Mouse (Mus musculus): Measurements from ENCODE around the gene Perm1. TPM values are rescaled to one million over a fixed set of nuclear protein-coding genes. Genes with fewer than 3 reads are reported as not detected.

Gene Perm1
- under 1 TPM; 0.32 to 0.39 TPM for total RNA-seq (2023)

DNA sequence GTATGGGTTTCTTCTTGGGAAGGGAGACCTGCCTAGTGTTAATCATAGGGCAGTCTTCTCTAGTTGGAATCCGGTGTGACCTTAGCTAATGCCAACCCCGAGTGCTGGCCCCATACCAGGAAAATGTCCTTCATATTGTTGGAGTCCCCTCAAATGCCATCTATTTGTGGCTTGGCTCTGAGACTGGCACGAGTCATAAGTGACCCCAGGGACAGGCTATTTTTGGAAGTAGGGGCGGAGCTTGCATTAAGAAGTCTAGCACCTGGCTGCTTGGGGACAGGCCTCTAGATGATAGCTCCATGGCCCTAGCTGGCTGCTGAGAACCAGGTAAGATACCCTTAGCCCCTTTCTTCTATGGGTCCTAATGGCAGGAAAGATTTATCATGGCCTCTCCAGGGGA lies at the start of gene Perm1:
Gene Perm1, plus strand, starts transcription at position 220 of the 400 bp plus-strand sequence.

DNA sequence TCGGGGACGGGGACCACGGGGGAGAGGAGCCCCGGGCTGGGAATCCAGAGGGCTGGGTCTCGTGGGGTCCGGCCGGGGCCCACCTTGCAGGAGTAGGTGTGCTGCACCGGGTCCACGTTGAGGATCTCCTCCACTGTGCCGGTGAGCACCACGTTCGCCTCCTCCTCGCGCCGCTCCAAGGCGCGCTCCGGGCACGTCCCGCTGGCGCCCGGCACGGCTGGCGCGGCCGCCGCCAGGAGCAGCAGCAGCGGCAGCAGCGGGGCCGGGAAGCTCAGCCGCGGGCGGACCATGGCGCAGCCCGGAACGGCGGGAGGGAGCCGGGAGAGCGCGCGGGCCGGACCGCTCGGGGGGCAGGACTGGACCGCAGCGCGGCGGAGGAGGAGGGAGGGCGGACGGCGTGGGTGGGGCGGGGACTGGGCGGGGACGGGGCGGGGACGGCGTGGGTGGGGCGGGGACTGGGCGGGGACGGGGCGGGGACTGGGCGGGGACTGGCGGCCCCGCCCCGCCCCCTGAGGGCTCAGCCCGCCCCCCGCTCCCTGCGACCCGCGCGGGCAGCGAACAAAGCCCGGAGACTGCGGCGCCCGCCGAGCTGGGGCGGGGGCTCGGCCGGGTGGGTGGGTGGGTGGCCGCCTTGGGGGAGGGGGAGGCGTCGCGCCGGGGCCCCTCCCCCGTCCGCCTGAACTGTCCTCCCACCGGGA lies 18.4 kb upstream of the Perm1 start, which contains the start of gene Agrn:
Gene Agrn, minus strand, starts transcription at position 358 of the 698 bp plus-strand sequence.

DNA sequence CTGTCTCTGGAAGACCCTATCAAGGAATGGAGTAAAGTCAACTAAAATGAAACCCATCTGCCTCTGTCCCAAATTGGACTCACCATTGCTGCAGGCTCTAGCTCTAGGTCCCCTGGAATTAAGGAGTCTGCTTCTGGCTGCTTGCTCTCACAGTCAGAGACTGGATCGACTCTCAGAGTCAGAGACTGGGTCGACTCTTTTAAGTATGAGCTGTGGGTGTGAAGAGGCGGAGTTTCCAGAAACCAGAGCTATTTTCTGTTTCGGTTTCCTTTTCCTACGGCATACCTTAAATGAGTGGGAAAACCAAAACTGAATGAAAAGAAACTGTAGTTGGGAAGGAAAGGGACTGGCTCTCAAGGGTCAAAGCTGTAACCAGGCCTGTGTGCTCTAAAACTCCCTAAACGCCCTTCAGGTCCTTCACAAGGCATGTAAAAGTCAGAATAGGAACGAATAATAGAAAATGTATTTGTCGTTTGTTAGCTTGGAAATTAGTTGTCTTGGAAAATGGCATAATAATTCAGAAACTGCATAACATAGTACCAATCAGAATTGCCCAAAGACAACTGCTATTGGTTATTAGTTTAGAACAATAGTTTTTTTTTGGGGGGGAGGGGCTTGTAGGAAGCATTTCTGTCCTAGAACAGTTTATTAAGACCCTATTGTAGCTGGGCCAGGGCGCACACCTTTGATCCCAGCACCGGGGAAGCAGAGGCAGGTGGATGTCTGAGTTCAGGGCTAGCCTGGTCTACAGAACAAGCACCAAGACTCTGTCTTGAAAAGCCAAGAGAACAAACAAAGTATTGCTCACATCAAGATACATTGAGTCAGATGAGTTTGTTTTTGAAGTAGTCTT lies 14.8 kb upstream of the Perm1 start, which contains the start of gene Isg15:
Gene Isg15, minus strand, starts transcription at position 196 of the 853 bp plus-strand sequence.

DNA sequence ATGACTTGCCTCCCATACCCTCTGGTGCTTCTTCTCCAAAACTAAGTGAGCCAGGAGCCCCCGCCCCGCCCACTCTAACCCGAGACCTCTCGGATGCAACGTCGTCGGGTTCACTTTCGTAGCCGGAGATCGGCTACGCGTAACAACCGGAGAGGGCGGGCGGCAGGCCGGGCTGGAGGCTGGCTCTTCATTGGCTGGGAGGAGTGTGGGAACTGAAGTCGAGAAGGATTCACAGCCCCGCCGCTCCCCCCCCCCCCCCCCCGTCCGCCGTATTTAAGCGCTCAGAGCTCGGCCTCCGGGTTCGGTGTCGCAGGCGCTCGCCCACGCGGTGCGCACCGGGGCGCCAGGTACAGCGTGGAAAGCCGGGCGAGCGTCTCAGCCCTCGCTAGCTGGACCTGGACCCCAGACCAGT lies 12.7 kb upstream of the Perm1 start, which contains the start of gene AW011738:
Gene AW011738, plus strand, starts transcription at position 304 of the 412 bp plus-strand sequence.

DNA sequence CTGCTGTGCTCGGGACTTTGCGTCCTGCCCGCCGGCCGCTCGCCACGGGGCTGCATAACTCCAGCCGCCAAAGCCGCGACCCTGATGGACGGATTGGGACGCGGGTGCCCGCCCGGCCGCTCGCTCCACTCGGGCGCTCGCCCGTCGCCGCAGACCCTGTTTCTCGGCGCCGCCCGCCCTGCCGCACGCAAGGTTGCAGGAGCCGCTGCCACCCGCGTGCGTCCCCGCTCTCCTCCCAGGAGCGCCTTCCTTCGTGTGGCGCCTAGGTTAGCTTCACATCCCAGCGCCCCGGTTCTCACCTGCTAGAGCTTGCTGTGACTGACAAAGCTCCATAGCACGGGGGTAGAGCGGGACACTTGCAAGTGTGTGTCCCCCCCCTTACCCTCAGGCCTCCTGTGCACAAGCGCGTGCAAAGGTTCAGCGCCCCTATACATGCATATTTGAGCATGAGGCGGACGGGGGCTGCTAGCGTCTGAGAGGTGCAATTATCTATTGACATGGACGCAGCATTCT lies 19.1 kb downstream of the Perm1 start, which contains the start of gene Plekhn1:
Gene Plekhn1, minus strand, starts transcription at position 157 of the 513 bp plus-strand sequence.

DNA sequence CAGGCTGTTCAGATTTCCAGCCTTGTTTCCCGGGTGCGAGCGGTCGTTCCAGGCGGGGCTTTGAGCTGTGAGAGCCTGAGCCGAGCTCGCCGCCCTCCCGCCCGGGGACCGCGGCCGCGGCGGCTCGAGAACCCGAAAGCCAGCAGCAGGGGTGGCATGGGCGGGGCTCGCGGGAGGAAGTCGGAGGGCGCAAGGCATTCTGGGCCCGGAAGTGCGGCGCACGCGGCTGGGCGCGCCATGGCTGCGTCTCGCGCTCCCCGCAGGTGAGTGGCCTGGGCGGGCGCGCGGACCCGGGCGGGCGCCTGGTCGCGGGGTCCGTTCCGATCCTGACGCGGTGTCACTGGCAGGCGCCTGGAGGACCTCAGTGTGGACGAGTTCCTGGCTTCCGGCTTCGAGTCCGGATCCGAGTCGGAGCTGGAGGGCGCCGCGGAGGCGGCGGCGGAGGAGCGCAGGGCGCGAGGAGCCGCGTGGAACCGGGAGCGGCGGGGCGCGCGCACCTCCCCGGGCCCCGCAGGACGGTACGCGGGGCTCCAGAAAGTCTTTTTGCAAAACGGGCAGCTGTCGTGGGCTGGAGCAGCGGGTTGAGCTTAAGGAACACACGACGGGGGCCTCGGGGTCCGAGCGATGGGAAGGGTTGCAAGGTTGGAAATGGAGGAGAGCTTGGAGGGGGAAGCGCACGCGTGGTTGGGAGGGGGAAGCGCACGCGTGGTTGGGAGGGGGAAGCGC lies 20.3 kb downstream of the Perm1 start, which contains the start of gene Noc2l:
Gene Noc2l, plus strand, starts transcription at position 203 of the 726 bp plus-strand sequence.

DNA sequence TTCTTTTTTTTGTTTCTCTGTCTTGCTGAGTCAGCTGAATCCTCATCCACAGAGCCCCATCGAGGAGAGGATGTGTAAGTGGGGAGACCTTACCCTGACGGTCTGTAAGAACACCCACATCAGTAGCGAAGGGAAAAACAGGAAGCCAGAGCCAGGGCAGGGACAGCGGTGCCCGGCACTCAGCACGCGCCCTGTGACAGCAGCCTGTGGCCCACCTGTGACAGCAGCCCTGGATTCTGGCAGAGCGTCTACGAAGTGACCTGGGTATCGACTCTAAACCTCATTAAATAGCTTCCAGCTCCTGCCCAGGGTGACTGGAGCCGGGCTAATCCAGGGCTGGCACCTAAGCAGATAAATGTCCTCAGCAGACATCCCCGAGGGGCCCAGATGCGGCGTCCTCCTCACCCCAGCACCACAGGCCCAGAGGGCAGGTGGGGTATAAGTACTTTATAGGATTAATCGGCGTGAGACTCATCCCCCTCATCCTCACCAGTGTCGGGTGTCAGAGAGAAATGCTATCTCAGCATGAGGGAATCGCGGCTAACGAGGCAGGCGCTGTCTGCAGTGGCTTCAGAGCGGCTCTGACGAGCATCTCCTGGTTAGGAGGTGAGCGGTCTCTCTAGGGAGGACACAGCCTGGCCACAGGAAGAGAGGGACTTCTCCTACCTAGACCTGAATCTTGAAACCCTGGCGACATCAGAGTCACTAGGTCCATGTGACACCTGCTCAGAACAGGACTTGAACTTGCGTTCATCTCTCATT lies 39.6 kb downstream of the Perm1 start, which contains the start of gene Samd11:
Gene Samd11, minus strand, starts transcription at position 580 of the 762 bp plus-strand sequence.

Other genes with a start within 250 kb of the Perm1 start
- 1 to 10 TPM; 3.8 to 4.4 TPM for gene B3galt6, start 223.2 kb upstream of the Perm1 start, total RNA-seq (2023)
- 100 to 1,000 TPM; 204 to 233 TPM for gene Sdf4, start 223.0 kb upstream of the Perm1 start, total RNA-seq (2023)
- gene Tnfrsf4, start 202.0 kb upstream of the Perm1 start, total RNA-seq (2023): 10 to 100 TPM; 25.0 to 30.6 TPM
- gene Tnfrsf18, start 189.7 kb upstream of the Perm1 start, total RNA-seq (2023): 10 to 100 TPM; 45.0 to 65.5 TPM
- not detected for gene Ttll10, start 156.5 kb upstream of the Perm1 start, total RNA-seq (2023)
- gene 9430015G10Rik, start 105.9 kb upstream of the Perm1 start, total RNA-seq (2023): 10 to 100 TPM; 41.6 to 44.0 TPM
- 1 to 10 TPM; 1.5 TPM for gene Rnf223, start 85.4 kb upstream of the Perm1 start, total RNA-seq (2023)
- gene Agrn, start 18.4 kb upstream of the Perm1 start, total RNA-seq (2023): 1 to 10 TPM; 6.5 to 7.6 TPM
- gene Isg15, start 15.1 kb upstream of the Perm1 start, total RNA-seq (2023): 10 to 100 TPM; 11.6 to 19.5 TPM
- gene AW011738, start 12.6 kb upstream of the Perm1 start, total RNA-seq (2023): 1 to 10 TPM; 7.8 to 9.5 TPM
- gene Plekhn1, start 19.0 kb downstream of the Perm1 start, total RNA-seq (2023): 10 to 100 TPM; 48.7 to 52.1 TPM
- 10 to 100 TPM; 96.9 to 97.6 TPM for gene Noc2l, start 20.1 kb downstream of the Perm1 start, total RNA-seq (2023)
- gene Samd11, start 39.8 kb downstream of the Perm1 start, total RNA-seq (2023): 1 to 10 TPM; 1.6 to 4.0 TPM
- gene Vmn2r-ps159, start 115.2 kb downstream of the Perm1 start, total RNA-seq (2023): not detected

All from T-cell, adult 66 days (primary cell).